Mouse (Mus musculus) urinary bladder, adult 18-20 months (tissue): ENCODE results near the gene Cd82.

Source experiments
- DNase-seq, 2 experiments: peaks; one replicate each; pipeline ENCODE4 v3.0.0; 2022; ENCODE audit warnings: low spot score in 2 of 2, mixed read lengths in 2 of 2

The Cd82 gene

GRCm38 (mm10) chr2:93466314-93466713 lies 3.4 kb upstream of the Cd82 start:
- DNase-seq: no peak

- DNase-seq: peak; percentile 97 to 98
Observed at GRCm38 (mm10) chr2:93461869-93462714, 848 bp downstream of the Cd82 start.

- DNase-seq: no peak
Observed at GRCm38 (mm10) chr2:93460786-93461469, 2.0 kb downstream of the Cd82 start.

GRCm38 (mm10) chr2:93459208-93459920 lies 3.6 kb downstream of the Cd82 start:
- DNase-seq: no peak

- no peak for DNase-seq
Observed at GRCm38 (mm10) chr2:93458332-93459207, 4.4 kb downstream of the Cd82 start.

GRCm38 (mm10) chr2:93457426-93458130 lies 5.4 kb downstream of the Cd82 start:
- DNase-seq: no peak

- no peak for DNase-seq
Observed at GRCm38 (mm10) chr2:93456140-93456539, 6.8 kb downstream of the Cd82 start.

- no peak for DNase-seq
Observed at GRCm38 (mm10) chr2:93454817-93455591, 7.9 kb downstream of the Cd82 start.

GRCm38 (mm10) chr2:93454334-93454733 lies 8.6 kb downstream of the Cd82 start:
- no peak for DNase-seq

GRCm38 (mm10) chr2:93453046-93453445 lies 9.9 kb downstream of the Cd82 start:
- no peak for DNase-seq

GRCm38 (mm10) chr2:93452506-93452905 lies 10.4 kb downstream of the Cd82 start:
- DNase-seq: no peak

GRCm38 (mm10) chr2:93452057-93452456 lies 10.9 kb downstream of the Cd82 start:
- DNase-seq: no peak

GRCm38 (mm10) chr2:93451219-93451938 lies 11.6 kb downstream of the Cd82 start:
- DNase-seq: no peak

GRCm38 (mm10) chr2:93450695-93451094 lies 12.2 kb downstream of the Cd82 start:
- DNase-seq: peak in 1 of 2 experiments; percentile 45

GRCm38 (mm10) chr2:93449657-93450056 lies 13.3 kb downstream of the Cd82 start:
- DNase-seq: no peak

- no peak for DNase-seq
Observed at GRCm38 (mm10) chr2:93448774-93449173, 14.2 kb downstream of the Cd82 start.

GRCm38 (mm10) chr2:93447500-93448249 lies 15.3 kb downstream of the Cd82 start:
- DNase-seq: no peak

- DNase-seq: no peak
Observed at GRCm38 (mm10) chr2:93446606-93447353, 16.2 kb downstream of the Cd82 start.
